Mouse (Mus musculus) liver, embryonic 14.5 days (tissue): ENCODE results near the gene Auts2. TPM values are rescaled to one million over a fixed set of nuclear protein-coding genes. Genes with fewer than 3 reads are reported as not detected.

Experiments used
- ATAC-seq: fragments of 200-750 bp; cut with Nextera tagmentation; 2 replicates; pipeline ENCODE4 v1.8.0; 2017; ENCODE audit warnings: moderate number of reproducible peaks, mild to moderate bottlenecking, moderate library complexity; ENCODE audit not compliant: insufficient read depth
- DNase-seq, 3 experiments: peaks; one replicate each; pipeline ENCODE4 v3.0.0-alpha.2; 2012 to 2013; ENCODE audit warnings: low read depth in 3 of 3, low spot score in 3 of 3
- H3K27ac ChIP-seq: fragments of 300-500 bp; sonication (generic); 2 replicates; pipeline ENCODE4 v1.5.1; 2014; ENCODE audit warnings: moderate library complexity, mild to moderate bottlenecking, control low read depth, inconsistent platforms
- H3K27me3 ChIP-seq: fragments of 300-500 bp; sonication (generic); 2 replicates; pipeline ENCODE4 v1.6.1; 2014; ENCODE audit warnings: mild to moderate bottlenecking, low read length, moderate library complexity; ENCODE audit not compliant: control insufficient read depth, insufficient read depth
- H3K36me3 ChIP-seq: fragments of 300-500 bp; sonication (generic); replicated peaks from 2 replicates; pipeline ENCODE4 v1.6.1; 2014; ENCODE audit warnings: low read depth; ENCODE audit not compliant: control insufficient read depth, insufficient read depth
- H3K4me1 ChIP-seq, 2 experiments: fragments of 200-500 bp in 1 of 2; fragments of 300-500 bp in 1 of 2; sonication (generic) in 1 of 2; replicated peaks; 2 replicates each; pipeline ENCODE4 v1.6.1; 2012 to 2014; ENCODE audit warnings: antibody characterized with exemption in 1 of 2, inconsistent platforms in 1 of 2, low read length in 1 of 2; ENCODE audit not compliant: control insufficient read depth in 2 of 2, insufficient read depth in 2 of 2
- H3K4me2 ChIP-seq: fragments of 300-500 bp; sonication (generic); 2 replicates; pipeline ENCODE4 v1.6.1; 2014; ENCODE audit warnings: low read depth, mild to moderate bottlenecking, control low read depth, moderate library complexity
- H3K4me3 ChIP-seq, 2 experiments: fragments of 200-500 bp in 1 of 2; fragments of 300-500 bp in 1 of 2; sonication (generic) in 1 of 2; 2 replicates each; pipeline ENCODE4 v1.5.1; 2012 to 2014; ENCODE audit warnings: low read depth in 2 of 2, low read length in 2 of 2, mild to moderate bottlenecking in 2 of 2, control low read depth in 1 of 2, inconsistent platforms in 1 of 2, moderate library complexity in 1 of 2; ENCODE audit not compliant: insufficient read depth in 1 of 2
- H3K9ac ChIP-seq: fragments of 300-500 bp; sonication (generic); replicated peaks from 2 replicates; pipeline ENCODE4 v1.6.1; 2014; ENCODE audit warnings: mild to moderate bottlenecking, control low read depth, moderate library complexity
- H3K9me3 ChIP-seq: fragments of 300-500 bp; sonication (generic); 2 replicates; pipeline ENCODE4 v1.6.1; 2016; ENCODE audit warnings: low read length, mixed read lengths; ENCODE audit not compliant: control insufficient read depth
- CTCF ChIP-seq: IDR thresholded peaks from 2 replicates; pipeline ENCODE4 v1.5.1; 2016; ENCODE audit warnings: antibody characterized with exemption, low read depth, control low read depth
- EP300 ChIP-seq: IDR thresholded peaks from 2 replicates; pipeline ENCODE4 v1.6.1; 2016; ENCODE audit warnings: antibody characterized with exemption, low read depth
- WGBS: fragments of 180-500 bp; shearing (Covaris S2); extraction: QIAGEN DNeasy Blood & Tissue Kit; methylation state at CpG from one replicate; pipeline ENCODE4 v1.1.7; 2014; ENCODE audit not compliant: insufficient replicate concordance; 5-methylcytosine and 5-hydroxymethylcytosine counted together
- polyA plus RNA-seq, 2 experiments: library from polyadenylated mRNA; depleted of rRNA in 1 of 2; stranded (reverse) in 1 of 2; unstranded in 1 of 2; fragments of >200 nt; fragmentation: Nextera tagmentation in 1 of 2; extraction: Ambion mirVana in 1 of 2; gene quantifications; 2 replicates each; pipeline versions ENCODE4 v1.2.1 to v1.2.3; 2012 to 2014

The Auts2 gene
- polyA plus RNA-seq, 2 experiments: 0.77 to 1.6 TPM

DNA sequence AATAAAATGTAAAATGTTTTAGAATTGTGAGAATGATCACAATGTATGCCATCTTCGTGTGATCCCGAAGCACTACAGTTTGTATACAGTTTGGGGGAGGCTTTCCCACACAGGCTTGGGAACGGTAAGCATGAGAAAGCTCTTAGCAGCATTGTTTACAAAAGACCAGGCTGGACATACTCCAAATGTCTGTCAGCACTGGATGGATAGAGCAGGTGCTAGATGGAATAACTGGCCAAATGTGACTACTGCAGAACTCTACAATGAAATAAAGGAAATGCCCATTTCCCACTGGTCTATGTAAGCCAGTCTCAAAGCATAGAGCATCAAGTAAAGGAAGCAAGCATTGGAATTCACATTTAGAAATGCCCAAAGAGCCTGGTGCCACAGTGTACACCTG, 1144.9 kb downstream of the Auts2 start:
- peaks cover 2% of the 10 kb centered on the region for H3K9me3 ChIP-seq
- no peaks in the 10 kb centered on the region for H3K27me3 ChIP-seq
- no peak overlapping the region for H3K4me3 ChIP-seq
- ATAC-seq: no peak
- no peaks in the 10 kb centered on the region for H3K4me1 ChIP-seq
- no peak overlapping the region for H3K4me2 ChIP-seq
- WGBS: 39% methylated on average over 3 of the region's 3 CpGs
- H3K36me3 ChIP-seq: no peaks in the 10 kb centered on the region
- no peak overlapping the region for H3K27ac ChIP-seq
- no peak for DNase-seq
- H3K9ac ChIP-seq: no peak overlapping the region
- TF ChIP-seq CTCF (no peak), EP300 (no peak)

GRCm38 (mm10) chr5:131395756-131396155, 1147.4 kb downstream of the Auts2 start:
- DNase-seq (no peak), ATAC-seq (no peak)
- H3K9me3 ChIP-seq: no peaks in the 10 kb centered on the region; the same call in 1 of the 2 replicates
- H3K4me1 ChIP-seq: no peaks in the 10 kb centered on the region
- TF ChIP-seq CTCF (no peak), EP300 (no peak)
- H3K4me3 ChIP-seq: no peak overlapping the region
- no peak overlapping the region for H3K9ac ChIP-seq
- 65% methylated on average over 8 of the region's 8 CpGs for WGBS
- H3K36me3 ChIP-seq: no peaks in the 10 kb centered on the region
- no peak overlapping the region for H3K4me2 ChIP-seq
- H3K27ac ChIP-seq: no peak overlapping the region
- no peaks in the 10 kb centered on the region for H3K27me3 ChIP-seq
